Mouse (Mus musculus): Measurements from ENCODE around the gene Slc8a1. TPM values are rescaled to one million over a fixed set of nuclear protein-coding genes. Genes with fewer than 3 reads are reported as not detected.

Gene Slc8a1
- polyA plus RNA-seq, 1 experiment from 2014 or later = 22.6 TPM

DNA sequence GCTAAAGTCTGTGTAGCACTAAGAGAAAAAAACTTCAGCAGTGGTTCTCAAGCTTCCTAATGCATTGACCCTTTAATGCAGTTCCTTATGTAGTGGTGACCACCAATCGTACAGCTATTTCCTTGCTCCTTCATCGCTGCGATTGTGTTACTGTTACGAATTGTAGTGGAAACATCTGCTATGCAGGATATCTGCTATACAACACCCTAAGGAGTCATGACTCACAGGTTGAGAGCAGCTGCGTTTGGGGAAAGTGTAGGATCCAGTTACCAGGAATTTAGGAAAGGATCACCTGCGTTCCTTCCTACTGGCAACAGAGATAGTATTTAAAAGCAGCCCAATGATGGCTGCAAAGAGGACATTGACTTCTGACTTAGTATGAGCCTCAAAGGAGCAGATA lies 213.4 kb downstream of the Slc8a1 start:
- ATAC-seq (ENCODE audit: low FRiP score, low TSS enrichment) (no peak), DNase-seq (no peak)
- no peaks in the 10 kb centered on the region for H3K36me3 ChIP-seq (ENCODE audit: control insufficient read depth, insufficient read depth, low read length)
- peaks cover 16% of the 10 kb centered on the region; the same call in 1 of the 2 replicates for H3K27me3 ChIP-seq (ENCODE audit: control insufficient read depth, insufficient read depth, low read length)
- no peak overlapping the region for H3K4me3 ChIP-seq (replicated peaks; ENCODE audit: low read depth, low read length)
- WGBS = 84% methylated on average over 6 of the region's 6 CpGs
- peaks cover 11% of the 10 kb centered on the region for H3K4me1 ChIP-seq (ENCODE audit: control insufficient read depth, insufficient read depth, low read length)
- H3K9ac ChIP-seq (replicated peaks; ENCODE audit: low read length) = no peak overlapping the region
- H3K9me3 ChIP-seq (ENCODE audit: control insufficient read depth, low read length) = no peaks in the 10 kb centered on the region
- no peak overlapping the region for H3K4me2 ChIP-seq (ENCODE audit: low read length)
- no peak overlapping the region for H3K27ac ChIP-seq (replicated peaks; ENCODE audit: low read depth, low read length)

DNA sequence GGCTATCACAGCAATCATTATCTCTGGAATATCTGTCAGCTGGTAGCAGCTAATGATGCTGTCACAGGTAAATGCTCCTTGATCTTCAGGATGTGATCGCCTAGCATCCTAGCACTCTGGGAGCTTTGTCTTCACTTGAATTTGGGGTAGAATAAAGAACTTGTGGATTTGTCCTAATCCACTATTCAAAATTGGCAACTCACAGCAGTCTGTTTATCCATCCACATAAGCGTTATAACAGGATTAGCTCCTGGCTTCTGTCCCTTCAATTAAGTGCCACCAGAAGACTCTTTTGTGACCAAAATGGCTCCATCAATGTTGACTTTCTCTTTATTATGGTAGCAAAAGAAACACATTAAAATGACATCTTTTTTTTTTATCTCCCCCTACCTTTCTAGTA lies 214.2 kb downstream of the Slc8a1 start:
- DNase-seq = peak; percentile 46
- no peak overlapping the region for H3K9ac ChIP-seq (replicated peaks; ENCODE audit: low read length)
- ATAC-seq (ENCODE audit: low FRiP score, low TSS enrichment) = no peak
- H3K4me3 ChIP-seq (replicated peaks; ENCODE audit: low read depth, low read length) = no peak overlapping the region
- no peaks in the 10 kb centered on the region for H3K36me3 ChIP-seq (ENCODE audit: control insufficient read depth, insufficient read depth, low read length)
- H3K4me1 ChIP-seq (ENCODE audit: control insufficient read depth, insufficient read depth, low read length) = peaks cover 11% of the 10 kb centered on the region
- H3K4me2 ChIP-seq (ENCODE audit: low read length) = no peak overlapping the region
- 16% methylated on average over 2 of the region's 2 CpGs for WGBS
- no peak overlapping the region for H3K27ac ChIP-seq (replicated peaks; ENCODE audit: low read depth, low read length)
- H3K27me3 ChIP-seq (ENCODE audit: control insufficient read depth, insufficient read depth, low read length) = peaks cover 14% of the 10 kb centered on the region; the same call in 1 of the 2 replicates
- no peaks in the 10 kb centered on the region for H3K9me3 ChIP-seq (ENCODE audit: control insufficient read depth, low read length)

DNA sequence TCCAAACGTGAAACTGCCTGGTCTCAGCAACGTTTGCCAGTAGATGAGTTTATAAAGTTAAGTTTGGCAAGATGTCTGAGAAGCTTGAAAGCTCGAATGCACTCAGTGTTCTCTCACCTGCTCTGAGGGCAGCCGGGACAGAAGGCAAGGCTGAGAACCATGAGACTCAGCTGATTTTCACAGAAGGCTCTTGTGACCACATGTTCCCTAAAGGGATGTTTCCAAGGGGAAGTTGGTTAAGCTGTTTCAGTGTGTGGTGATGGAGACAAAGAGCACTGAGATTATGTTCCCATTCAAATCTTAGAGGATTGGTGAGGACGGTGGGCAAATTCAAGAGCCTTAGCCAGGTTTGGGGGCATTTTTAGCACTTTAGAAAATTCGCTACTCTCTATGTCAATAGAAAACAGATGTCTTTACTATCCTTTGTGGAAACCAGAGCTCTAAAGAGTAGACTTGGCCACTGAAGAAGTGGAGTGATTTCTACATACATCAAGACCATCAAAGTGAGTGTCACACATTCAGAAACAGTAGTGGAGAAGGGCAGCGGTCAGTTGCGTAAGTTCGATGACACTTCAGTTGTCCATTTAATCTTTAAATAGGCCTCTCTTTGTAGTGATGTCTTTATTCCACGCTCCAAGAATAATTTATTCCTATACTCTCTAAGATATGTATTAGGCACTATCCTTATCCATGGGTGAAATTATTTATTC lies 219.7 kb downstream of the Slc8a1 start:
- Histone ChIP-seq H3K9me3 (ENCODE audit: control insufficient read depth, low read length) (no peaks in the 10 kb centered on the region), H3K4me2 (ENCODE audit: low read length) (no peak overlapping the region), H3K4me3 (replicated peaks; ENCODE audit: low read depth, low read length) (no peak overlapping the region), H3K9ac (replicated peaks; ENCODE audit: low read length) (no peak overlapping the region), H3K4me1 (ENCODE audit: control insufficient read depth, insufficient read depth, low read length) (no peaks in the 10 kb centered on the region), H3K36me3 (ENCODE audit: control insufficient read depth, insufficient read depth, low read length) (no peaks in the 10 kb centered on the region), H3K27me3 (ENCODE audit: control insufficient read depth, insufficient read depth, low read length) (no peaks in the 10 kb centered on the region; the same call in 1 of the 2 replicates), H3K27ac (replicated peaks; ENCODE audit: low read depth, low read length) (no peak overlapping the region)
- DNase-seq = no peak
- ATAC-seq (ENCODE audit: low FRiP score, low TSS enrichment) = no peak
- WGBS = 82% methylated on average over 10 of the region's 10 CpGs

DNA sequence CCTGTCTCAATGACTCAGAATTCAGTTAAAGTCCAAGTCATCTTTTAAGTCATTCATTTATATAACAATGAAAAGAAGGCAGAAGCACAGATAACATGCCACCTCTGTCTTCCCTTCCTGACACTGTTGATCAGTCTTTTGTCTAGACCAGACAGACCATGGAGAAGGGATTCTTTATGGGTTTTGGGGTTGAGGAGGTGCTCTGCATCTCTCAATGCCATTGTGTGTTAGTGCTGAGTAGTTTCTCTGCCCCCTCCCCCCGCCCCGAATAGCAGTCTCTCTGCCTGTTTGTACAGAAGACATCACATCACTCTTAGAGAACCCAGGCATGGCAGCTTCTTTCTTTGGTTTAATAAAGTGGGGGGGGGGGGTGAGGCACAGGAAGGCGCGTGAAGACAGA lies 222.0 kb downstream of the Slc8a1 start:
- Histone ChIP-seq H3K9ac (replicated peaks; ENCODE audit: low read length) (no peak overlapping the region), H3K27me3 (ENCODE audit: control insufficient read depth, insufficient read depth, low read length) (no peaks in the 10 kb centered on the region; the same call in 1 of the 2 replicates), H3K4me1 (ENCODE audit: control insufficient read depth, insufficient read depth, low read length) (no peaks in the 10 kb centered on the region), H3K36me3 (ENCODE audit: control insufficient read depth, insufficient read depth, low read length) (no peaks in the 10 kb centered on the region), H3K4me2 (ENCODE audit: low read length) (no peak overlapping the region), H3K9me3 (ENCODE audit: control insufficient read depth, low read length) (no peaks in the 10 kb centered on the region), H3K27ac (replicated peaks; ENCODE audit: low read depth, low read length) (no peak overlapping the region), H3K4me3 (replicated peaks; ENCODE audit: low read depth, low read length) (no peak overlapping the region)
- DNase-seq = no peak
- 15% methylated on average over 4 of the region's 4 CpGs for WGBS
- ATAC-seq (ENCODE audit: low FRiP score, low TSS enrichment) = no peak

DNA sequence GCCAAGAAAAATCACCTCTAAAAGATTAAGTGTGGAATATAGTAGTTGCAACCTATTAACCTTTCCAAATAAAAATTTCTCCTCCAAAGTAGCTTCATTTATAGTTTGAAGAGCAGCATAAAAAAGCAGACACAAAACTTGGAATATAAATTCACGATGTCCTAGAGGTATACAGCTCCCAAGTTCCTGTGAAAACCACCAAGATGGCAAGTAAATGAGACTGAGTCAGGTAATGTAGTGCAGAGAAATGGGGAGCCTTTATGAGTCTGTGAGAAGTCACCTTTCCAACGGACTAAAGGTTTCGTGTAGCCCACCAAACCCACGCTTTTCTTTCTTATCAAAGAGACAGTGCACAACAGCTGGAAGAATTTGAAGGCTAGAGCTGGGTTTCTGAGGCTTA lies 224.2 kb downstream of the Slc8a1 start:
- ATAC-seq (ENCODE audit: low FRiP score, low TSS enrichment) (no peak), DNase-seq (no peak)
- H3K4me2 ChIP-seq (ENCODE audit: low read length) = no peak overlapping the region
- no peak overlapping the region for H3K9ac ChIP-seq (replicated peaks; ENCODE audit: low read length)
- H3K36me3 ChIP-seq (ENCODE audit: control insufficient read depth, insufficient read depth, low read length) = no peaks in the 10 kb centered on the region
- H3K27me3 ChIP-seq (ENCODE audit: control insufficient read depth, insufficient read depth, low read length) = no peaks in the 10 kb centered on the region; the same call in 1 of the 2 replicates
- no peaks in the 10 kb centered on the region for H3K4me1 ChIP-seq (ENCODE audit: control insufficient read depth, insufficient read depth, low read length)
- H3K4me3 ChIP-seq (replicated peaks; ENCODE audit: low read depth, low read length) = no peak overlapping the region
- H3K9me3 ChIP-seq (ENCODE audit: control insufficient read depth, low read length) = no peaks in the 10 kb centered on the region
- no peak overlapping the region for H3K27ac ChIP-seq (replicated peaks; ENCODE audit: low read depth, low read length)
- WGBS = 70% methylated on average over 4 of the region's 4 CpGs

GRCm38 (mm10) chr17:81513368-81513958 lies 224.7 kb downstream of the Slc8a1 start:
- Histone ChIP-seq H3K27me3 (ENCODE audit: control insufficient read depth, insufficient read depth, low read length) (no peaks in the 10 kb centered on the region; the same call in 1 of the 2 replicates), H3K4me1 (ENCODE audit: control insufficient read depth, insufficient read depth, low read length) (no peaks in the 10 kb centered on the region), H3K36me3 (ENCODE audit: control insufficient read depth, insufficient read depth, low read length) (no peaks in the 10 kb centered on the region), H3K9me3 (ENCODE audit: control insufficient read depth, low read length) (no peaks in the 10 kb centered on the region), H3K27ac (replicated peaks; ENCODE audit: low read depth, low read length) (no peak overlapping the region), H3K9ac (replicated peaks; ENCODE audit: low read length) (no peak overlapping the region), H3K4me3 (replicated peaks; ENCODE audit: low read depth, low read length) (no peak overlapping the region), H3K4me2 (ENCODE audit: low read length) (no peak overlapping the region)
- 48% methylated on average over 6 of the region's 6 CpGs for WGBS
- no peak for DNase-seq
- no peak for ATAC-seq (ENCODE audit: low FRiP score, low TSS enrichment)

- H3K4me1 ChIP-seq (ENCODE audit: control insufficient read depth, insufficient read depth, low read length) = peaks cover 7% of the 10 kb centered on the region; the same call in 1 of the 2 replicates
- H3K9me3 ChIP-seq (ENCODE audit: control insufficient read depth, low read length) = no peaks in the 10 kb centered on the region
- no peak overlapping the region for H3K4me2 ChIP-seq (ENCODE audit: low read length)
- H3K9ac ChIP-seq (replicated peaks; ENCODE audit: low read length) = no peak overlapping the region
- 87% methylated on average over 5 of the region's 5 CpGs for WGBS
- ATAC-seq (ENCODE audit: low FRiP score, low TSS enrichment) = no peak
- no peaks in the 10 kb centered on the region for H3K27me3 ChIP-seq (ENCODE audit: control insufficient read depth, insufficient read depth, low read length)
- no peak overlapping the region for H3K27ac ChIP-seq (replicated peaks; ENCODE audit: low read depth, low read length)
- no peaks in the 10 kb centered on the region for H3K36me3 ChIP-seq (ENCODE audit: control insufficient read depth, insufficient read depth, low read length)
- H3K4me3 ChIP-seq (replicated peaks; ENCODE audit: low read depth, low read length) = no peak overlapping the region
- DNase-seq = no peak
Measured at GRCm38 (mm10) chr17:81505162-81505685, 233.0 kb downstream of the Slc8a1 start.

DNA sequence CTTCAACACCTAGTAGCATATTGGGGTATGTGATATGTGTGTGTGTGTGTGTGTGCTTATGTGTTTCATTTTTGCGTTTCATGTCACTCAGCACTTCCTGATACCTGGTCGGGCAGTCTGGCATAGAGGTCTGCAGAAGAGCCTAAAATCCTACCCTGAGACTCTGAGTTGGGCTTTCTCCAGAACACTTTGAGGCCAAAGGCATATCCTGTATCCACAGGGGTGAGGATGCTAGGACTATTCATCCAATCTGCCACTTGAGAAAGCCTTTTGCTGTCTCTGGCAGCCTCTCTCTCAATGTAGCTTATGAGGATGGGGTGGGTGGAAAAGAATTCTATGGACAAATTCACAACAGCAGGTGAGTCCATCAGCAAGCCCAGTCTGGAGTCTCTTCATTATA lies 234.1 kb downstream of the Slc8a1 start:
- H3K4me1 ChIP-seq (ENCODE audit: control insufficient read depth, insufficient read depth, low read length) = peaks cover 7% of the 10 kb centered on the region; the same call in 1 of the 2 replicates
- DNase-seq (no peak), ATAC-seq (ENCODE audit: low FRiP score, low TSS enrichment) (no peak)
- H3K27ac ChIP-seq (replicated peaks; ENCODE audit: low read depth, low read length) = no peak overlapping the region
- H3K9me3 ChIP-seq (ENCODE audit: control insufficient read depth, low read length) = no peaks in the 10 kb centered on the region
- no peak overlapping the region for H3K4me3 ChIP-seq (replicated peaks; ENCODE audit: low read depth, low read length)
- no peak overlapping the region for H3K9ac ChIP-seq (replicated peaks; ENCODE audit: low read length)
- 90% methylated on average over 2 of the region's 2 CpGs for WGBS
- no peaks in the 10 kb centered on the region for H3K36me3 ChIP-seq (ENCODE audit: control insufficient read depth, insufficient read depth, low read length)
- no peaks in the 10 kb centered on the region for H3K27me3 ChIP-seq (ENCODE audit: control insufficient read depth, insufficient read depth, low read length)
- H3K4me2 ChIP-seq (ENCODE audit: low read length) = no peak overlapping the region

- Histone ChIP-seq H3K27me3 (ENCODE audit: control insufficient read depth, insufficient read depth, low read length) (no peaks in the 10 kb centered on the region), H3K4me3 (replicated peaks; ENCODE audit: low read depth, low read length) (no peak overlapping the region), H3K9me3 (ENCODE audit: control insufficient read depth, low read length) (no peaks in the 10 kb centered on the region), H3K27ac (replicated peaks; ENCODE audit: low read depth, low read length) (no peak overlapping the region), H3K36me3 (ENCODE audit: control insufficient read depth, insufficient read depth, low read length) (no peaks in the 10 kb centered on the region), H3K4me1 (ENCODE audit: control insufficient read depth, insufficient read depth, low read length) (peaks cover 7% of the 10 kb centered on the region; the same call in 1 of the 2 replicates), H3K4me2 (ENCODE audit: low read length) (no peak overlapping the region), H3K9ac (replicated peaks; ENCODE audit: low read length) (no peak overlapping the region)
- ATAC-seq (ENCODE audit: low FRiP score, low TSS enrichment) = no peak
- no peak for DNase-seq
- WGBS = 77% methylated on average over 3 of the region's 3 CpGs
Measured at GRCm38 (mm10) chr17:81502732-81503131, 235.4 kb downstream of the Slc8a1 start.
